Mouse (Mus musculus) C2C12 (cell line): ENCODE data around the gene Espn.

Experiments used
- CTCF ChIP-seq: IDR thresholded peaks from one replicate; pipeline ENCODE4 v1.5.1; 2011; ENCODE audit not compliant: control insufficient read depth, insufficient read depth, insufficient read length
- FOSL1 ChIP-seq: IDR thresholded peaks from one replicate; pipeline ENCODE4 v1.8.0; 2011; ENCODE audit warnings: mild to moderate bottlenecking, low read length; ENCODE audit not compliant: poor library complexity, insufficient read depth, severe bottlenecking

- TF ChIP-seq FOSL1: no peak
- TF ChIP-seq CTCF: no peak
These were observed 41.5 kb downstream of the Espn start for GRCm38 (mm10) chr4:152110689-152111088.
